Mouse (Mus musculus) forebrain, embryonic 16.5 days (tissue): ENCODE data around the gene Sort1. TPM values are rescaled to one million over a fixed set of nuclear protein-coding genes. Genes with fewer than 3 reads are reported as not detected.

Experiments
- ATAC-seq: fragments of 200-750 bp; cut with Nextera tagmentation; 2 replicates; pipeline ENCODE4 v1.8.0; 2017; ENCODE audit warnings: mild to moderate bottlenecking, moderate library complexity
- H3K27ac ChIP-seq: fragments of 300-500 bp; sonication (generic); 2 replicates; pipeline ENCODE4 v1.5.1; 2014; ENCODE audit warnings: low read length, control low read depth
- H3K27me3 ChIP-seq: fragments of 300-500 bp; sonication (generic); replicated peaks from 2 replicates; pipeline ENCODE4 v1.6.1; 2014; ENCODE audit warnings: low read length; ENCODE audit not compliant: control insufficient read depth, insufficient read depth
- H3K36me3 ChIP-seq: fragments of 300-500 bp; sonication (generic); 2 replicates; pipeline ENCODE4 v1.6.1; 2014; ENCODE audit not compliant: control insufficient read depth, insufficient read depth
- H3K4me1 ChIP-seq: fragments of 300-500 bp; sonication (generic); replicated peaks from 2 replicates; pipeline ENCODE4 v1.6.1; 2014; ENCODE audit warnings: low read length; ENCODE audit not compliant: control insufficient read depth, insufficient read depth
- H3K4me2 ChIP-seq: fragments of 300-500 bp; sonication (generic); 2 replicates; pipeline ENCODE4 v1.6.1; 2014; ENCODE audit warnings: mild to moderate bottlenecking, low read length, control low read depth
- H3K4me3 ChIP-seq: fragments of 300-500 bp; sonication (generic); replicated peaks from 2 replicates; pipeline ENCODE4 v1.5.1; 2014; ENCODE audit warnings: mild to moderate bottlenecking, low read length, control low read depth
- H3K9ac ChIP-seq: fragments of 300-500 bp; sonication (generic); replicated peaks from 2 replicates; pipeline ENCODE4 v1.6.1; 2014; ENCODE audit warnings: low read depth, low read length, control low read depth
- H3K9me3 ChIP-seq: fragments of 300-500 bp; sonication (generic); 2 replicates; pipeline ENCODE4 v1.6.1; 2016; ENCODE audit warnings: low read length; ENCODE audit not compliant: control insufficient read depth
- WGBS: fragments of 180-500 bp; shearing (Covaris S2); extraction: QIAGEN DNeasy Blood & Tissue Kit; methylation state at CpG from one replicate; pipeline ENCODE4 v1.1.7; 2014; 5-methylcytosine and 5-hydroxymethylcytosine counted together
- polyA plus RNA-seq: library from polyadenylated mRNA; unstranded; fragments of >200 nt; fragmentation: Nextera tagmentation; extraction: Ambion mirVana; gene quantifications from 2 replicates; pipeline ENCODE4 v1.2.1, GENCODE M21; 2015

Sort1 gene
- polyA plus RNA-seq, 1 experiment from 2014 or later, result 19.5 TPM

GRCm38 (mm10) chr3:108367828-108368227 lies 83.9 kb downstream of the Sort1 start:
- H3K9ac ChIP-seq, result no peak overlapping the region
- no peaks in the 10 kb centered on the region for H3K27me3 ChIP-seq
- H3K4me1 ChIP-seq, result peaks cover 5% of the 10 kb centered on the region; the same call in 1 of the 2 replicates
- H3K9me3 ChIP-seq, result no peaks in the 10 kb centered on the region
- 80% methylated on average over 3 of the region's 3 CpGs for WGBS
- no peak overlapping the region for H3K4me2 ChIP-seq
- no peak for ATAC-seq
- no peak overlapping the region for H3K27ac ChIP-seq
- H3K4me3 ChIP-seq, result no peak overlapping the region
- no peaks in the 10 kb centered on the region for H3K36me3 ChIP-seq

- whole genome bisulfite sequencing, result 79% methylated on average over 5 of the region's 5 CpGs
- H3K9me3 ChIP-seq, result no peaks in the 10 kb centered on the region
Observed at GRCm38 (mm10) chr3:108368721-108369120, 84.8 kb downstream of the Sort1 start.

GRCm38 (mm10) chr3:108372274-108372673 lies 88.4 kb downstream of the Sort1 start:
- 50% methylated on average over 3 of the region's 3 CpGs for WGBS
- no peaks in the 10 kb centered on the region for H3K4me1 ChIP-seq
- H3K9me3 ChIP-seq, result no peaks in the 10 kb centered on the region

More at GRCm38 (mm10) chr3:108368721-108369120, 84.8 kb downstream of the Sort1 start:
- Histone ChIP-seq H3K36me3 (no peaks in the 10 kb centered on the region), H3K4me1 (peaks cover 2% of the 10 kb centered on the region; the same call in 1 of the 2 replicates), H3K9ac (no peak overlapping the region), H3K4me3 (no peak overlapping the region), H3K27me3 (no peaks in the 10 kb centered on the region), H3K27ac (no peak overlapping the region), H3K4me2 (no peak overlapping the region)
- no peak for ATAC-seq

DNA sequence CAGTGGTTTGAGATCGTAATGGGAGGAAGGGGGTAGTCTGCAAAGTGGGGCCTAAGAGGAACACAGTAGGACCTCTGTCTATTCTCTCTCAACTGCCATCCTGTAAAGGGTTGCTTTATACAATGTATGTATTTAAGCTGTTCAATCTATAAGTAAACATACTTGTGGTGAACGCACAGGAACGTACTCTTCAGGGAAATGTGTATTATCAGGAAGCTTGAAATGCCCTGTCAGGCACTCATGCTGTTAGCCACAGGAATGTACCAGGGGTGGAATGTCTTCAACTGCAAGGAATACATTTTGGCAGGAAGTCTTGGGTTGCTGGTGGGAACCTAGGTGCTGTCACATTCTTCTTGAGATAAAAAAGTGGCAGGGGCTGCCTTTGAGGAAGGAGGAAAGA lies 88.8 kb downstream of the Sort1 start:
- Histone ChIP-seq H3K4me2 (no peak overlapping the region), H3K27ac (no peak overlapping the region), H3K36me3 (no peaks in the 10 kb centered on the region), H3K27me3 (no peaks in the 10 kb centered on the region), H3K4me3 (no peak overlapping the region), H3K4me1 (no peaks in the 10 kb centered on the region), H3K9ac (no peak overlapping the region), H3K9me3 (no peaks in the 10 kb centered on the region)
- WGBS, result 88% methylated on average over 3 of the region's 3 CpGs
- no peak for ATAC-seq

More at GRCm38 (mm10) chr3:108372274-108372673, 88.4 kb downstream of the Sort1 start:
- Histone ChIP-seq H3K27ac (no peak overlapping the region), H3K36me3 (no peaks in the 10 kb centered on the region), H3K4me2 (no peak overlapping the region), H3K27me3 (no peaks in the 10 kb centered on the region), H3K4me3 (no peak overlapping the region), H3K9ac (no peak overlapping the region)
- ATAC-seq, result no peak

GRCm38 (mm10) chr3:108378875-108379663 lies 95.2 kb downstream of the Sort1 start:
- WGBS, result 58% methylated on average over 7 of the region's 7 CpGs
- ATAC-seq, result no peak
- no peaks in the 10 kb centered on the region for H3K36me3 ChIP-seq
- H3K27me3 ChIP-seq, result no peaks in the 10 kb centered on the region
- H3K4me2 ChIP-seq, result no peak overlapping the region
- H3K9me3 ChIP-seq, result no peaks in the 10 kb centered on the region
- no peak overlapping the region for H3K4me3 ChIP-seq
- no peak overlapping the region for H3K9ac ChIP-seq
- peaks cover 19% of the 10 kb centered on the region for H3K4me1 ChIP-seq
- no peak overlapping the region for H3K27ac ChIP-seq

GRCm38 (mm10) chr3:108380695-108381094 lies 96.8 kb downstream of the Sort1 start:
- no peaks in the 10 kb centered on the region for H3K36me3 ChIP-seq
- H3K4me3 ChIP-seq, result no peak overlapping the region
- no peak overlapping the region for H3K4me2 ChIP-seq
- H3K4me1 ChIP-seq, result peaks cover 30% of the 10 kb centered on the region
- H3K27ac ChIP-seq, result no peak overlapping the region
- no peak for ATAC-seq
- 65% methylated on average over 6 of the region's 6 CpGs for WGBS
- no peak overlapping the region for H3K9ac ChIP-seq
- H3K27me3 ChIP-seq, result no peaks in the 10 kb centered on the region
- H3K9me3 ChIP-seq, result no peaks in the 10 kb centered on the region

DNA sequence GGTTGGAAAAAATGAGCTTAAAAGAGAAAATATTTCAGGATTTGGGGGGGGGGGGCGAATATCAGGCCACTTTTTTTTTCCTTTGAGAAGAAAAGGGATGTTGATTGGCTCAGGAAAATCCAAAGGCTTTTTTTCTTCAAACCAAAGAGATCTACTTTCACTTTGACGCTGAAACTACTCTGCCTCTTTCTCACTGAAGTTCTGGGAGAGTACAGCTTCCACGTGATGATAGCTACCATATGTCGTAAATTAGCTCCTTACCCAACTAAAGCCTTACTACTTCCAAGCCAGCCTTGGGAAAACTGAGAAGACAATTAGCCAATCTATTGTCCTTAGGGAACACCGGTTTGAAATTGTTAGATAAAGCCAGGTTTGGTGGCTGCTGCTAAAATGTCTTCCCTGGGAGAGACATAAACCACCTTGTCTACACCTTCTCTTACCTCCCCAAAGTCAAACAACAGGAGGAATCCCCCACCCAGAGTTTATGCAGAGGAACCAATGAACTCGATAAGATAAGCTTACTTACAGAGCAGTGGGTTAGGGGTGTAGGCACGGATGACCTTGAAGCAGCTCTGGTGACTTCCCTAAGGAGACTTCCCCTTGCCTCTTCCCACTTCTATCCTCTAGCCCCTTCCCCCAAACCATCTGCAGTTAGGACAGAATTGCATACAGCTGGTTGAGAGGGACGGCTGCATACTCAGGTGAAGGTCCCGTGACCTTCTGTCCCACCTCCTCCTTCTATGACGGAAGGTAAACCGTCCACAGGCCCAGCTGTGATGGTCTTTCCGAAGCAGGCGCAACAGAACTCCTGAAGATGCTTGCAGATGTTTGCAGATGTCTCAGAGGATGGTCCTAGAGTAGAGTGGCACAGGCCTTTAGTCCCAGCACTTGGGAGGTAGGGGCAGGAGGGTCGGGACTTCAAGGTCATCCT lies 98.3 kb downstream of the Sort1 start:
- H3K27me3 ChIP-seq, result no peaks in the 10 kb centered on the region
- no peak overlapping the region for H3K4me2 ChIP-seq
- no peak overlapping the region for H3K4me3 ChIP-seq
- no peak overlapping the region for H3K9ac ChIP-seq
- WGBS, result 80% methylated on average over 14 of the region's 14 CpGs
- H3K36me3 ChIP-seq, result no peaks in the 10 kb centered on the region
- no peaks in the 10 kb centered on the region for H3K9me3 ChIP-seq
- H3K27ac ChIP-seq, result no peak overlapping the region
- peaks cover 30% of the 10 kb centered on the region for H3K4me1 ChIP-seq
- ATAC-seq, result no peak

DNA sequence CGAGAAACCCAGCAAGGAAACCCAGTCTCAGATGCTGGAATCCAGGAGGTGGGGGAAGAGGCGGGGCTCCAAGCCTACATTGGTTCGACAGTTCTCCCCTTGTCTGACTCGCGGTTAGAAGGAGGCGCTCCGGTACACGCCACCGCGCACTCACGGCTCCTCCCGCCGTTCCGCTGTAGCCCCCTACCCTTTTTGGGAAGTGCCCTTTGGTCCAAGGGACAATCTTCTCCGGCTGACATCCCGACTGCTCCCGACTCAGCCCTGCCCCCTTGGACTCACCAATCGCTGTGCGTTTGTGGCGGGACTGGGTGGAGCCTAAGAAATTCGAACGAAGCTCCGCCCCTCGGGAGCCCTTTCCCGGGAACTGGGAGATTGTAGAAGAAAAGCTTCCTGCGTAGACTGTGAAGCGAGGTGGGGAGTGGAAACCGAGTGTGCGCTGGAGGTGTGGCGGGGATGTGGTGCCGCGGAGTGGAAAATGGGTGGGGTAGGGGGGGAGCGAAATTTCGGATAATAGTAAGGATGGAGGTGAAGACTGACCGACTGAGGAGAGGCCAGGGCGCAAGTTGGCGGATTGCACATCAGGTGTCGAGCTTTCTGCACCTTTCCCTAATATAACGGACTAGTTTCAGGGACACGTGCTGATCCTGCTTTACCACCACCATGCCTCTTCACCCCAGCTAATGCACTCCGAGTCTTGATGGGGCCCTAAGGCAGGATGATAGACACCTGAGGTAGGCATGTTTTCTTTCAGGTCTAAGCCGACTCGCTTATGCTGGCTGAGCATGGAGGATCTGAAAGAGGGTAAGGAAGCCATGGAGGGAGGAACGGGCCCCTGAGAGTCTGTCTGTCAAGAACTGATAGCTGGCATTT lies 99.8 kb downstream of the Sort1 start, which contains the start of gene Psrc1:
Psrc1 (plus strand) TSS at position 355 of the 870 bp plus-strand sequence.
- no peaks in the 10 kb centered on the region for H3K9me3 ChIP-seq
- under 1% methylated on average over 44 of the region's 44 CpGs for WGBS
- H3K36me3 ChIP-seq, result peaks cover 3% of the 10 kb centered on the region; the same call in 1 of the 2 replicates
- H3K27ac ChIP-seq, result peak within 1 kb of the TSS; percentile 45; the same call in 1 of the 2 replicates
- peak; percentile 94 for ATAC-seq
- H3K9ac ChIP-seq, result peak within 1 kb of the TSS; percentile 63
- H3K4me3 ChIP-seq, result peak within 1 kb of the TSS; percentile 79
- H3K4me2 ChIP-seq, result peak within 1 kb of the TSS; percentile 68
- H3K27me3 ChIP-seq, result no peaks in the 10 kb centered on the region
- peaks cover 32% of the 10 kb centered on the region for H3K4me1 ChIP-seq
